Mouse (Mus musculus): ENCODE data around the gene Bub3.

Gene Bub3

GRCm38 (mm10) chr7:131556541-131557271, 3.3 kb upstream of the Bub3 start:
- DNase-seq, result no peak

GRCm38 (mm10) chr7:131557751-131558150, 2.3 kb upstream of the Bub3 start:
- DNase-seq, result no peak

- no peak for DNase-seq
These were observed 648 bp downstream of the Bub3 start for GRCm38 (mm10) chr7:131560697-131561042.

- no peak for DNase-seq
These were observed 15.2 kb downstream of the Bub3 start for GRCm38 (mm10) chr7:131575246-131575645.

- DNase-seq, result no peak
These were observed 22.2 kb downstream of the Bub3 start for GRCm38 (mm10) chr7:131582178-131582577.

GRCm38 (mm10) chr7:131585551-131585950, 25.5 kb downstream of the Bub3 start:
- no peak for DNase-seq

GRCm38 (mm10) chr7:131597779-131598482, 37.9 kb downstream of the Bub3 start:
- DNase-seq, result no peak

- no peak for DNase-seq
These were observed 38.4 kb downstream of the Bub3 start for GRCm38 (mm10) chr7:131598483-131598824.

- no peak for DNase-seq
These were observed 42.1 kb downstream of the Bub3 start for GRCm38 (mm10) chr7:131602106-131602505.

- no peak for DNase-seq
These were observed 43.2 kb downstream of the Bub3 start for GRCm38 (mm10) chr7:131603186-131603585.

GRCm38 (mm10) chr7:131604946-131605345, 44.9 kb downstream of the Bub3 start:
- DNase-seq, result no peak

- DNase-seq, result no peak
These were observed 45.5 kb downstream of the Bub3 start for GRCm38 (mm10) chr7:131605481-131605880.

- no peak for DNase-seq
These were observed 48.0 kb downstream of the Bub3 start for GRCm38 (mm10) chr7:131608049-131608448.

- no peak for DNase-seq
These were observed 49.7 kb downstream of the Bub3 start for GRCm38 (mm10) chr7:131609677-131610076.
